Mouse (Mus musculus) erythroblast, embryonic 14.5 days (primary cell): Measurements from ENCODE around the gene Gm8439.
A peak's percentile ranks its signal among the peaks of the same experiment; 100 is the strongest.

Source experiments
- GATA1 ChIP-seq: IDR thresholded peaks from 2 replicates; pipeline ENCODE4 v1.6.1; 2012; ENCODE audit warnings: low read length, inconsistent platforms, mixed read lengths
- TAL1 ChIP-seq: IDR thresholded peaks from 3 replicates; pipeline ENCODE4 v1.6.1; 2012; ENCODE audit warnings: low read length, inconsistent platforms, mixed read lengths

- TF ChIP-seq GATA1, result peak; percentile 66
- no peak for TF ChIP-seq TAL1
Observed at GRCm38 (mm10) chr4:120649369-120650207, 61.0 kb downstream of the Gm8439 start.
